Mouse (Mus musculus) heart, adult 8-10 months (tissue): ENCODE measurements around the gene Galntl6. TPM values are rescaled to one million over a fixed set of nuclear protein-coding genes. Genes with fewer than 3 reads are reported as not detected.

Experiments used
- DNase-seq: peaks from one replicate; pipeline ENCODE4 v3.0.0; 2022; ENCODE audit warnings: low spot score
- total RNA-seq, 4 experiments: library from RNA; stranded (reverse); gene quantifications; 2 replicates each; pipeline ENCODE4 v1.2.4; 2022

The Galntl6 gene
- total RNA-seq, 4 experiments from 2014 or later, result not detected

- DNase-seq, result no peak
These were observed 946.9 kb downstream of the Galntl6 start for GRCm38 (mm10) chr8:57965508-57965907.

GRCm38 (mm10) chr8:57962286-57963110 lies 949.9 kb downstream of the Galntl6 start:
- DNase-seq, result no peak

- no peak for DNase-seq
These were observed 953.3 kb downstream of the Galntl6 start for GRCm38 (mm10) chr8:57959136-57959535.

GRCm38 (mm10) chr8:57958121-57958901 lies 954.1 kb downstream of the Galntl6 start:
- no peak for DNase-seq

GRCm38 (mm10) chr8:57955501-57955900 lies 956.9 kb downstream of the Galntl6 start:
- no peak for DNase-seq

- no peak for DNase-seq
These were observed 971.3 kb downstream of the Galntl6 start for GRCm38 (mm10) chr8:57941113-57941512.

GRCm38 (mm10) chr8:57939856-57940420 lies 972.5 kb downstream of the Galntl6 start:
- DNase-seq, result no peak

- DNase-seq, result peak; percentile 21
These were observed 973.1 kb downstream of the Galntl6 start for GRCm38 (mm10) chr8:57939177-57939855.

GRCm38 (mm10) chr8:57927074-57927473 lies 985.4 kb downstream of the Galntl6 start:
- DNase-seq, result no peak

- no peak for DNase-seq
These were observed 988.9 kb downstream of the Galntl6 start for GRCm38 (mm10) chr8:57923556-57923955.

- no peak for DNase-seq
These were observed 989.3 kb downstream of the Galntl6 start for GRCm38 (mm10) chr8:57923130-57923529.

GRCm38 (mm10) chr8:57922214-57923070 lies 990.0 kb downstream of the Galntl6 start:
- DNase-seq, result no peak

- no peak for DNase-seq
These were observed 992.0 kb downstream of the Galntl6 start for GRCm38 (mm10) chr8:57920326-57920903.

GRCm38 (mm10) chr8:57918720-57919640 lies 993.5 kb downstream of the Galntl6 start:
- DNase-seq, result no peak

- DNase-seq, result no peak
These were observed 1019.1 kb downstream of the Galntl6 start for GRCm38 (mm10) chr8:57893360-57893759.

- DNase-seq, result no peak
These were observed 1020.3 kb downstream of the Galntl6 start for GRCm38 (mm10) chr8:57892115-57892514.

- no peak for DNase-seq
These were observed 1022.3 kb downstream of the Galntl6 start for GRCm38 (mm10) chr8:57890159-57890558.

- no peak for DNase-seq
These were observed 1023.6 kb downstream of the Galntl6 start for GRCm38 (mm10) chr8:57888831-57889230.

- DNase-seq, result no peak
These were observed 1033.0 kb downstream of the Galntl6 start for GRCm38 (mm10) chr8:57879452-57879851.
